Mouse (Mus musculus): ENCODE measurements around the gene Psph. TPM values are rescaled to one million over a fixed set of nuclear protein-coding genes. Genes with fewer than 3 reads are reported as not detected.
A peak's percentile ranks its signal among the peaks of the same experiment; 100 is the strongest.
"Not testable (repeated sequence)": the region's sequence is repeated elsewhere in the genome, so short reads cannot be mapped to it uniquely, and the experiment has no call there.

Psph gene
- 47.2 and 61.2 TPM in 2 replicates for polyA plus RNA-seq (2014; fragmentation: Nextera tagmentation; extraction: Ambion mirVana)

- peak; percentile 99 for ATAC-seq
Measured at GRCm38 (mm10) chr5:129786818-129787790, at the start of gene Psph. Psph (minus strand) TSS chr5:129787449.

DNA sequence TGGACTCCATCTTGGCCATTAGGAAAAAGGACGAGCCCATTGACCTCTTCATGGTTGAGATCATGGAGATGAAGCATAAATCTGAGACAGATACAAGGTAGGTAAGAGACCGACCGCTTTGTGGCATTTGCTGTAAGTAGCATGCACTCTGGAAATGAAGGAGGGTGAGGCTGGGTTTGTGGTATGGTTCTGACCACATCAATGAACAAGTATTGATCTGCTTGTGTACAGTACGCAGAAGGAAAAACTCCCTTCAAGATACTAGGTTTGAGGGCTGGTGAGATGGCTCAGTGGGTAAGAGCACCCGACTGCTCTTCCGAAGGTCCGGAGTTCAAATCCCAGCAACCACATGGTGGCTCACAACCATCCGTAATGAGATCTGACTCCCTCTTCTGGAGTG, 3.3 kb upstream of the Psph start:
- not testable (repeated sequence) for H3K4me1 ChIP-seq (ENCODE audit: control insufficient read depth, insufficient read depth, low read length); ATAC-seq; H3K27me3 ChIP-seq (replicated peaks; ENCODE audit: control insufficient read depth, insufficient read depth, low read length); H3K9me3 ChIP-seq (replicated peaks; ENCODE audit: control insufficient read depth, low read length); H3K27ac ChIP-seq (ENCODE audit: low read depth, low read length); H3K4me2 ChIP-seq (ENCODE audit: low read length); H3K4me3 ChIP-seq (ENCODE audit: low read depth, low read length); H3K9ac ChIP-seq (ENCODE audit: low read length); DNase-seq (ENCODE audit: low spot score)
- H3K36me3 ChIP-seq (ENCODE audit: control insufficient read depth, insufficient read depth, low read length): peaks cover 61% of the 10 kb centered on the region
- WGBS: 97% methylated on average over 7 of the region's 8 CpGs

More at GRCm38 (mm10) chr5:129786818-129787790, at the start of gene Psph:
- Histone ChIP-seq H3K27ac (ENCODE audit: low read depth, low read length) (peak within 1 kb of the TSS; percentile 98), H3K27me3 (replicated peaks; ENCODE audit: control insufficient read depth, insufficient read depth, low read length) (no peaks in the 10 kb centered on the region), H3K9me3 (replicated peaks; ENCODE audit: control insufficient read depth, low read length) (no peaks in the 10 kb centered on the region), H3K36me3 (ENCODE audit: control insufficient read depth, insufficient read depth, low read length) (peaks cover 36% of the 10 kb centered on the region), H3K4me1 (ENCODE audit: control insufficient read depth, insufficient read depth, low read length) (peaks cover 8% of the 10 kb centered on the region), H3K9ac (ENCODE audit: low read length) (peak within 1 kb of the TSS; percentile 91), H3K4me2 (ENCODE audit: low read length) (peak within 1 kb of the TSS; percentile 95), H3K4me3 (ENCODE audit: low read depth, low read length) (peak within 1 kb of the TSS; percentile 92)
- whole genome bisulfite sequencing: under 1% methylated on average over 73 of the region's 73 CpGs
- peak; percentile 100 for DNase-seq (ENCODE audit: low spot score)

DNA sequence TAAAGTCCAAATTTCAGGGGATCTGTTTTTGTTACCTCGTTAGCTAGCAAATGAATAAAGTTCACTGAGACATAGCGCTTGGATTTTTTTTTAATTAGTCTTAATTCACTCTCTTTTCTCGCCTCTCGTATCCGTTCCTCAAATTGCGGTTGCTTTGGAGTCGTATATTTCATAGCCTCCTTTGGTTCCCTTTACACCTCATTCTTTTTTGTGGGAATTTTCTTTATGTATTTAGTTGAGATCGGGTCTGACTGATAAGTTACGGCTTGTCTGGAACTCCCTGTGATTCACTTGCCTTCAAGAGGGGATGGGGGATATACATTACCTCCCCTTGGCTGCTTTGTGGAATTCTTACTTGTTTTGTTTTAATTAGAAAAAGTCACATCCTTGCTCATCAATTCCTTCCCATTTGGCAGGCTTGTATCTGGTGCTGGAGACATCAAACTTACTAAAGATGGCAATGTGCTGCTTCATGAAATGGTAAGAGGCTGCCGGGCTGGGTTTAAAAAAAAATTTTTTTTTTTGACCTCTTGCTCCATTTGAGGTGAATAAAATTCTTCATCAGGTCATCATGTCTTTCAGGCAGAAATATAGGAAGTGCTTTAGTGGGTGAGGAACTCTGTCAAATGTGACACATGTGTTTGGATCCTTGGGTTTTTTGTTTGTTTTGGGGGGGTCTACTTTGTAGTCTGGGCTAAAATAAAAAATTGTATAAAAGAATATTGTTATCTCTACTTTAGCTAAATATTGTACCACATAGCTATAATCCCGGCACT, 757 bp upstream of the Psph start:
- WGBS: 16% methylated on average over 11 of the region's 11 CpGs
- DNase-seq (ENCODE audit: low spot score): no peak

GRCm38 (mm10) chr5:129786161-129786560, 1.1 kb downstream of the Psph start:
- DNase-seq (ENCODE audit: low spot score) (no peak), ATAC-seq (no peak)
- Histone ChIP-seq H3K9ac (ENCODE audit: low read length) (peak overlapping the region; percentile 82), H3K9me3 (replicated peaks; ENCODE audit: control insufficient read depth, low read length) (no peaks in the 10 kb centered on the region), H3K36me3 (ENCODE audit: control insufficient read depth, insufficient read depth, low read length) (peaks cover 27% of the 10 kb centered on the region), H3K4me2 (ENCODE audit: low read length) (peak overlapping the region; percentile 95), H3K27ac (ENCODE audit: low read depth, low read length) (peak overlapping the region; percentile 98), H3K4me1 (ENCODE audit: control insufficient read depth, insufficient read depth, low read length) (peaks cover 8% of the 10 kb centered on the region), H3K27me3 (replicated peaks; ENCODE audit: control insufficient read depth, insufficient read depth, low read length) (no peaks in the 10 kb centered on the region), H3K4me3 (ENCODE audit: low read depth, low read length) (peak overlapping the region; percentile 92)
- WGBS: 81% methylated on average over 6 of the region's 6 CpGs

More for the DNA sequence above, 757 bp upstream of the Psph start:
- Histone ChIP-seq H3K9ac (ENCODE audit: low read length) (peak overlapping the region; percentile 91), H3K27ac (ENCODE audit: low read depth, low read length) (peak overlapping the region; percentile 83), H3K9me3 (replicated peaks; ENCODE audit: control insufficient read depth, low read length) (no peaks in the 10 kb centered on the region), H3K4me2 (ENCODE audit: low read length) (peak overlapping the region; percentile 95), H3K4me1 (ENCODE audit: control insufficient read depth, insufficient read depth, low read length) (peaks cover 8% of the 10 kb centered on the region), H3K4me3 (ENCODE audit: low read depth, low read length) (peak overlapping the region; percentile 92), H3K27me3 (replicated peaks; ENCODE audit: control insufficient read depth, insufficient read depth, low read length) (no peaks in the 10 kb centered on the region), H3K36me3 (ENCODE audit: control insufficient read depth, insufficient read depth, low read length) (peaks cover 45% of the 10 kb centered on the region)
- no peak for ATAC-seq

DNA sequence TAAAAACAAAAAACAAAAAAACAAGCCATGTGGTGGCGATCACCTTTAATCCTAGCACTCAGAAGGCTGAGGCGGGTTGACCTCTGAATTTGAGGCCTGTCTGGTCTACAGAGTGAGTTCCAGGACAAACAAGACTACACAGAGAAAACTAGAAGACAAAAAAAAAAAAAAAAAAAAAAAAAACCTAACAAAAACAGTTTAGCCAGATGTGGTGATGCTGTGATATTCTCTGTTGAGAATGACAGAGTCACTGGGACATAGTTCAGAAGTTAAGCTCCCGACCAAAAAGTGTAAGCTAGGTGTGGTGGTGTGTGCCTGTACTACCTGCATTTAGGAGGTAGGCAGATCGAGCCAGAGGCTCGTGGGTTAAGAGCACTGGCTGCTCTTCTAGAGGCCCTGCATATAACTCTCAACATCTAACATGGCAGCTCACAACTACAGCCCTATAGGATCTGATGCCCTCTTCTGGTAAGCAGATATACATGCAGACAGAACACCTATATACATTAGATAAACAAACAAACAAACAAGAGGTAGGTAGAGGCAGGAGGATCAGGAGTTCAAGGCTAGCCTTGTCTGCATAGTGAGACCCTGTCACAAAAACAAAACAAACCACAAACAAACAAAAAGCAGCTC, 1.9 kb downstream of the Psph start:
- H3K36me3 ChIP-seq (ENCODE audit: control insufficient read depth, insufficient read depth, low read length): peaks cover 21% of the 10 kb centered on the region
- no peaks in the 10 kb centered on the region for H3K9me3 ChIP-seq (replicated peaks; ENCODE audit: control insufficient read depth, low read length)
- no peak overlapping the region for H3K9ac ChIP-seq (ENCODE audit: low read length)
- no peak overlapping the region for H3K4me2 ChIP-seq (ENCODE audit: low read length)
- H3K27me3 ChIP-seq (replicated peaks; ENCODE audit: control insufficient read depth, insufficient read depth, low read length): no peaks in the 10 kb centered on the region
- ATAC-seq (no peak), DNase-seq (ENCODE audit: low spot score) (no peak)
- H3K4me3 ChIP-seq (ENCODE audit: low read depth, low read length): no peak overlapping the region
- 85% methylated on average over 5 of the region's 5 CpGs for WGBS
- no peak overlapping the region for H3K27ac ChIP-seq (ENCODE audit: low read depth, low read length)
- peaks cover 8% of the 10 kb centered on the region for H3K4me1 ChIP-seq (ENCODE audit: control insufficient read depth, insufficient read depth, low read length)

- DNase-seq (ENCODE audit: low spot score) (peak; percentile 45), ATAC-seq (no peak)
- no peak overlapping the region for H3K27ac ChIP-seq (ENCODE audit: low read depth, low read length)
- no peak overlapping the region for H3K4me2 ChIP-seq (ENCODE audit: low read length)
- H3K27me3 ChIP-seq (replicated peaks; ENCODE audit: control insufficient read depth, insufficient read depth, low read length): no peaks in the 10 kb centered on the region
- no peak overlapping the region for H3K4me3 ChIP-seq (ENCODE audit: low read depth, low read length)
- H3K9ac ChIP-seq (ENCODE audit: low read length): no peak overlapping the region
- whole genome bisulfite sequencing: 52% methylated on average over 3 of the region's 3 CpGs
- H3K9me3 ChIP-seq (replicated peaks; ENCODE audit: control insufficient read depth, low read length): no peaks in the 10 kb centered on the region
- H3K36me3 ChIP-seq (ENCODE audit: control insufficient read depth, insufficient read depth, low read length): no peaks in the 10 kb centered on the region
- H3K4me1 ChIP-seq (ENCODE audit: control insufficient read depth, insufficient read depth, low read length): peaks cover 7% of the 10 kb centered on the region; the same call in 1 of the 2 replicates
Measured at GRCm38 (mm10) chr5:129782211-129782610, 5.0 kb downstream of the Psph start.

GRCm38 (mm10) chr5:129780131-129780530, 7.1 kb downstream of the Psph start:
- peaks cover 7% of the 10 kb centered on the region; the same call in 1 of the 2 replicates for H3K4me1 ChIP-seq (ENCODE audit: control insufficient read depth, insufficient read depth, low read length)
- no peak for DNase-seq (ENCODE audit: low spot score)
- ATAC-seq: no peak
- H3K4me2 ChIP-seq (ENCODE audit: low read length): no peak overlapping the region
- H3K4me3 ChIP-seq (ENCODE audit: low read depth, low read length): no peak overlapping the region
- 94% methylated on average over 3 of the region's 3 CpGs for whole genome bisulfite sequencing
- H3K9ac ChIP-seq (ENCODE audit: low read length): no peak overlapping the region
- H3K9me3 ChIP-seq (replicated peaks; ENCODE audit: control insufficient read depth, low read length): no peaks in the 10 kb centered on the region
- no peak overlapping the region for H3K27ac ChIP-seq (ENCODE audit: low read depth, low read length)
- no peaks in the 10 kb centered on the region for H3K27me3 ChIP-seq (replicated peaks; ENCODE audit: control insufficient read depth, insufficient read depth, low read length)
- no peaks in the 10 kb centered on the region for H3K36me3 ChIP-seq (ENCODE audit: control insufficient read depth, insufficient read depth, low read length)

DNA sequence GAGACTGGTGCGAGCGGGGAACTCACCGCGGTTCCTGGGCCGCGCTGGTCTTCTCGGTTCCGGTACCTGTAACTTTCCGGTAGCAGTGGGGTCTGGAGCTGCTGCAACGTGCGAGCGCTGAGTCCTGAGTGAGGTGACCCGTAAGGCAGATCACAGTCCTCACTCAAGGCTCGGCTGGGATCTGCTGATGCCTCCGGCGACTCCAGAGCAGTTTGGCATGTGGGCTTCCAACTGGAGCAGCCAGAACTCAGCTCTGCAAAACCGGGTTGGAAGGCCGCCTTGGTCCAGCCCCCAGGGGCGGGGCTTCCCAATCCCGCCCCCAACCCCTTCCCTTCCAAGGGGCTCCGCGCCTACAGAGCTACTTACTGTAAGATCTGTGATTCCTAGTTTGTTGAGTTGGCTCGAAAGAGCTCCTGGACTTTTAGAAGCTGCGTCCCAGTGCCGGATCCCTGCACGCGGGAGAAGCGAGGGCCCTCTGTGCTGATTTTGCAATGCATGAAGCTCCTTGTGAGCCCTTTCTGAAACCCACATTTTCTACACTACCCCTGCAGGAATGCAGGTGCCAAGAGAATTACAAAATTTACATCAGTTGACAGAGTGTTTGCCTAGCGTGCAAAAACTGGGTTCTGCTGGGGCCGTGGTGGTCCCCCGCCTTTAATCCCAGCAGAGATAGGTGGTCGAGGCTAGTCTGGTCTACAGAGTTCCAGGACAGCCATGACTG, 8.1 kb downstream of the Psph start:
- Histone ChIP-seq H3K27ac (ENCODE audit: low read depth, low read length) (no peak overlapping the region), H3K4me1 (ENCODE audit: control insufficient read depth, insufficient read depth, low read length) (peaks cover 7% of the 10 kb centered on the region; the same call in 1 of the 2 replicates), H3K9me3 (replicated peaks; ENCODE audit: control insufficient read depth, low read length) (no peaks in the 10 kb centered on the region), H3K36me3 (ENCODE audit: control insufficient read depth, insufficient read depth, low read length) (no peaks in the 10 kb centered on the region), H3K4me3 (ENCODE audit: low read depth, low read length) (peak overlapping the region; percentile 45), H3K4me2 (ENCODE audit: low read length) (peak overlapping the region; percentile 77), H3K27me3 (replicated peaks; ENCODE audit: control insufficient read depth, insufficient read depth, low read length) (no peaks in the 10 kb centered on the region), H3K9ac (ENCODE audit: low read length) (peak overlapping the region; percentile 71)
- ATAC-seq (peak; percentile 96), DNase-seq (ENCODE audit: low spot score) (peak; percentile 88)
- WGBS: 2% methylated on average over 32 of the region's 32 CpGs
